Mouse (Mus musculus): ENCODE results near the gene Akap1. TPM values are rescaled to one million over a fixed set of nuclear protein-coding genes. Genes with fewer than 3 reads are reported as not detected.

Gene Akap1
- polyA plus RNA-seq, 1 experiment from 2014 or later, result 22.2 TPM

- Histone ChIP-seq H3K4me3 (replicated peaks) (no peak overlapping the region), H3K9me3 (replicated peaks) (no peaks in the 10 kb centered on the region), H3K27me3 (no peaks in the 10 kb centered on the region), H3K4me1 (no peaks in the 10 kb centered on the region), H3K27ac (no peak overlapping the region), H3K4me2 (no peak overlapping the region), H3K36me3 (peaks cover 68% of the 10 kb centered on the region), H3K9ac (no peak overlapping the region)
- WGBS, result 79% methylated on average over 8 of the region's 8 CpGs
- no peak for ATAC-seq (replicated peaks; ENCODE audit: low FRiP score)
Observed at GRCm38 (mm10) chr11:88840292-88840691, 24.1 kb downstream of the Akap1 start.

- 87% methylated on average over 6 of the region's 6 CpGs for WGBS
Observed at GRCm38 (mm10) chr11:88839379-88839778, 25.0 kb downstream of the Akap1 start.

DNA sequence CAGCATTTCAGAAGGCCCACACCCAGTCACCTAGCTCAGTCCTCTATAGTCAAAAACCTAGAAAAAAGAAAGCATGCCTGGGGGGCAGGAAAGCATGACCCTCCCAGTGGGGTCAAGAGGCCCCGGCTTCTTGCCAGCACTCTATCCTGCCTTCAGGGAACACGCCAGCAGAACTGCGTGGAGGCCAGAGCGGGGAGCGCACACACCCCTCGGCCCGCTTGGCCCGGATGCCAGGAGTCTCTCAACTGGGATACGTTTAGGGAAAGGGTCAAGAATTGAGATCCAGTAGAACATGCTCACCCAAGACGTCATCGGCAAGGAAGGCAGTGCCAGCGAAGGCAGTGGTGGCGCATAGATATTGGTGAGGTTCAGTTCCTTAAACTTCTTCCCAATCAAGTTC is 25.8 kb downstream of the Akap1 start:
- no peaks in the 10 kb centered on the region for H3K4me1 ChIP-seq
- H3K4me2 ChIP-seq, result no peak overlapping the region
- H3K27me3 ChIP-seq, result no peaks in the 10 kb centered on the region
- no peaks in the 10 kb centered on the region for H3K9me3 ChIP-seq (replicated peaks)
- no peak overlapping the region for H3K4me3 ChIP-seq (replicated peaks)
- 91% methylated on average over 13 of the region's 13 CpGs for WGBS
- no peak for ATAC-seq (replicated peaks; ENCODE audit: low FRiP score)
- H3K36me3 ChIP-seq, result peaks cover 68% of the 10 kb centered on the region
- no peak overlapping the region for H3K27ac ChIP-seq
- H3K9ac ChIP-seq, result no peak overlapping the region

More at GRCm38 (mm10) chr11:88839379-88839778, 25.0 kb downstream of the Akap1 start:
- Histone ChIP-seq H3K27me3 (no peaks in the 10 kb centered on the region), H3K36me3 (peaks cover 68% of the 10 kb centered on the region), H3K4me1 (no peaks in the 10 kb centered on the region), H3K4me2 (no peak overlapping the region), H3K9me3 (replicated peaks) (no peaks in the 10 kb centered on the region), H3K27ac (no peak overlapping the region), H3K4me3 (replicated peaks) (no peak overlapping the region), H3K9ac (no peak overlapping the region)
- ATAC-seq (replicated peaks; ENCODE audit: low FRiP score), result no peak

- Histone ChIP-seq H3K9ac (no peak overlapping the region), H3K4me3 (replicated peaks) (no peak overlapping the region), H3K27me3 (no peaks in the 10 kb centered on the region), H3K36me3 (peaks cover 87% of the 10 kb centered on the region), H3K9me3 (replicated peaks) (no peaks in the 10 kb centered on the region), H3K4me2 (no peak overlapping the region), H3K27ac (no peak overlapping the region), H3K4me1 (no peaks in the 10 kb centered on the region)
- 88% methylated on average over 11 of the region's 11 CpGs for WGBS
- no peak for ATAC-seq (replicated peaks; ENCODE audit: low FRiP score)
Observed at GRCm38 (mm10) chr11:88834606-88835005, 29.8 kb downstream of the Akap1 start.

DNA sequence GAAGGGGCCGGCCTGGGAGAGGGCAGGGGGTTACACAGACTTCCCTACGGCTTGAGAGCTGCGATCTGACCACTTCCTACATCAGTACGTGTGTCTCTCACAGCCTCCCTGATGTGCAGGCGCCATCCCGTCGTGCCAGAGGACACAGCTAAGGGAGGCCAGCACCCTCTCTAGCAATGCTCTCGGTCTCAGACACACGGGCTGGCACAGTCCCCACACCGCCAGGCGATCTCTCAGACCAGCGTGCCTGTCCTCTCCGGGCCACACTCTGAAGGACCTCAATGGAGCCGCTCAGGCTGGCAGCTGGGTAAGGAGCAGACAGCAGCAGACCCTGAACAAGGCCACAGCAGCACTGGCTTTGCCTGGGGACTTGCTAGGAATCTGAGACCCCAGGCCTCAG is 30.3 kb downstream of the Akap1 start:
- 89% methylated on average over 14 of the region's 14 CpGs for WGBS

GRCm38 (mm10) chr11:88833099-88833498 is 31.3 kb downstream of the Akap1 start:
- no peak overlapping the region for H3K4me3 ChIP-seq (replicated peaks)
- no peaks in the 10 kb centered on the region for H3K4me1 ChIP-seq
- H3K36me3 ChIP-seq, result peaks cover 74% of the 10 kb centered on the region
- no peak for ATAC-seq (replicated peaks; ENCODE audit: low FRiP score)
- no peak overlapping the region for H3K27ac ChIP-seq
- no peaks in the 10 kb centered on the region for H3K27me3 ChIP-seq
- no peak overlapping the region for H3K4me2 ChIP-seq
- H3K9me3 ChIP-seq (replicated peaks), result no peaks in the 10 kb centered on the region
- H3K9ac ChIP-seq, result no peak overlapping the region
- 68% methylated on average over 4 of the region's 4 CpGs for WGBS

More for the DNA sequence above, 30.3 kb downstream of the Akap1 start:
- H3K27ac ChIP-seq, result no peak overlapping the region
- no peak overlapping the region for H3K4me2 ChIP-seq
- peaks cover 84% of the 10 kb centered on the region for H3K36me3 ChIP-seq
- no peaks in the 10 kb centered on the region for H3K27me3 ChIP-seq
- H3K9ac ChIP-seq, result no peak overlapping the region
- H3K4me1 ChIP-seq, result no peaks in the 10 kb centered on the region
- H3K4me3 ChIP-seq (replicated peaks), result no peak overlapping the region
- no peak for ATAC-seq (replicated peaks; ENCODE audit: low FRiP score)
- no peaks in the 10 kb centered on the region for H3K9me3 ChIP-seq (replicated peaks)

- Histone ChIP-seq H3K27ac (no peak overlapping the region), H3K27me3 (no peaks in the 10 kb centered on the region), H3K9ac (no peak overlapping the region), H3K4me2 (no peak overlapping the region), H3K9me3 (replicated peaks) (no peaks in the 10 kb centered on the region), H3K4me1 (no peaks in the 10 kb centered on the region), H3K4me3 (replicated peaks) (no peak overlapping the region), H3K36me3 (peaks cover 51% of the 10 kb centered on the region)
- 90% methylated on average over 2 of the region's 2 CpGs for WGBS
- 0 out of 2 replicates have a peak, but pooled peaks have one; percentile 44 for ATAC-seq (replicated peaks; ENCODE audit: low FRiP score)
Observed at GRCm38 (mm10) chr11:88830257-88830804, 34.1 kb downstream of the Akap1 start.

DNA sequence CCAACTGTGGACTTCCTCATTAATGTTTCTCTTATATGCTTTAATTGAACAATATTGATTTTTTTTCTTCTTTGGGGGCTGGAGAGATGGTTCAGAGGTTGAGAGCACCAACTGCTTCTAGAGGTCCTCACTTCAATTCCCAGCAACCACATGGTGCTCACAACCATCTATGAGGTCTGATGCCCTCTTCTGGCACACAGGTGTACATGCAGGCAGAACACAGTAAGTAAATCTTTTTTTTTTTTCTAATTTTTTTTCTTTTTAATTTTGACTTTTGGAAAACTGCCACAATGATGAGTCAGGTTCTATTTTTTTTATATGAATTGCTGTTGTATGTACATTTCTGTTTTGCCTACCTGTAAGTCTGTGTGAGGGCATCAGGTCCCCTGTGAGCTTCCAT is 35.9 kb downstream of the Akap1 start:
- H3K4me3 ChIP-seq (replicated peaks), result no peak overlapping the region
- H3K4me2 ChIP-seq, result no peak overlapping the region
- no peaks in the 10 kb centered on the region for H3K27me3 ChIP-seq
- H3K9me3 ChIP-seq (replicated peaks), result no peaks in the 10 kb centered on the region
- H3K27ac ChIP-seq, result no peak overlapping the region
- no peaks in the 10 kb centered on the region for H3K4me1 ChIP-seq
- H3K9ac ChIP-seq, result no peak overlapping the region
- no peak for ATAC-seq (replicated peaks; ENCODE audit: low FRiP score)
- H3K36me3 ChIP-seq, result peaks cover 33% of the 10 kb centered on the region

GRCm38 (mm10) chr11:88825909-88826308 is 38.5 kb downstream of the Akap1 start:
- Histone ChIP-seq H3K4me1 (peaks cover 18% of the 10 kb centered on the region), H3K27me3 (peaks cover 8% of the 10 kb centered on the region; the same call in 1 of the 2 replicates), H3K4me2 (no peak overlapping the region), H3K27ac (no peak overlapping the region), H3K9me3 (replicated peaks) (no peaks in the 10 kb centered on the region), H3K36me3 (peaks cover 12% of the 10 kb centered on the region), H3K9ac (no peak overlapping the region), H3K4me3 (replicated peaks) (no peak overlapping the region)
- WGBS, result 43% methylated on average over 7 of the region's 7 CpGs
- ATAC-seq (replicated peaks; ENCODE audit: low FRiP score), result no peak

DNA sequence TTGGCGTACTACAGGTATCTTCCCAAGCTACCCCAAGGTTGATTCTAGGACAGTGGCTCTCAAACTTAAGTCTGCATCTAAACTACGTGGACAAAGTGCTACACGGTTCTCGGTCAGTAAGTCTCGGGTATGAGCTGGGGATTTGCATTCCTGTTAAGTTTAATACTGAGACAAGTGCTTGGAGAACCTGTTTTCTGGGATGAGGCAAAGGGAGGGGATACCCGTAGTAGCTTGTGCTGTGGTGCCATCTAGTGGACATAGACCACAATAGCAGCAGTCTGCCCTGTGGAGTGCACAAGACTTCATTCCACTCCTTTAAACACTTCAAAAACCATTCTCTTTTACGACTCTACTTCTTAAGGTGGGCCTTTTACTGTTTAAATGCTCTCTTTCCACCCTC is 41.4 kb downstream of the Akap1 start:
- H3K4me3 ChIP-seq (replicated peaks), result peak overlapping the region; percentile 34
- peak; percentile 61 for ATAC-seq (replicated peaks; ENCODE audit: low FRiP score)
- H3K36me3 ChIP-seq, result no peaks in the 10 kb centered on the region
- H3K9ac ChIP-seq, result 0 out of 2 replicates have a peak overlapping the region, but pooled peaks have one; percentile 12
- no peaks in the 10 kb centered on the region for H3K9me3 ChIP-seq (replicated peaks)
- peak overlapping the region; percentile 59 for H3K4me2 ChIP-seq
- under 1% methylated on average over 7 of the region's 7 CpGs for WGBS
- no peak overlapping the region for H3K27ac ChIP-seq
- peaks cover 8% of the 10 kb centered on the region; the same call in 1 of the 2 replicates for H3K27me3 ChIP-seq
- peaks cover 30% of the 10 kb centered on the region for H3K4me1 ChIP-seq

- 32% methylated on average over 5 of the region's 5 CpGs for WGBS
- Histone ChIP-seq H3K9ac (0 out of 2 replicates have a peak overlapping the region, but pooled peaks have one; percentile 12), H3K4me1 (peaks cover 30% of the 10 kb centered on the region), H3K36me3 (no peaks in the 10 kb centered on the region), H3K4me2 (peak overlapping the region; percentile 59), H3K27me3 (peaks cover 8% of the 10 kb centered on the region; the same call in 1 of the 2 replicates), H3K27ac (no peak overlapping the region), H3K9me3 (replicated peaks) (no peaks in the 10 kb centered on the region), H3K4me3 (replicated peaks) (peak overlapping the region; percentile 34)
- 0 out of 2 replicates have a peak, but pooled peaks have one; percentile 6 for ATAC-seq (replicated peaks; ENCODE audit: low FRiP score)
Observed at GRCm38 (mm10) chr11:88822526-88822925, 41.9 kb downstream of the Akap1 start.

DNA sequence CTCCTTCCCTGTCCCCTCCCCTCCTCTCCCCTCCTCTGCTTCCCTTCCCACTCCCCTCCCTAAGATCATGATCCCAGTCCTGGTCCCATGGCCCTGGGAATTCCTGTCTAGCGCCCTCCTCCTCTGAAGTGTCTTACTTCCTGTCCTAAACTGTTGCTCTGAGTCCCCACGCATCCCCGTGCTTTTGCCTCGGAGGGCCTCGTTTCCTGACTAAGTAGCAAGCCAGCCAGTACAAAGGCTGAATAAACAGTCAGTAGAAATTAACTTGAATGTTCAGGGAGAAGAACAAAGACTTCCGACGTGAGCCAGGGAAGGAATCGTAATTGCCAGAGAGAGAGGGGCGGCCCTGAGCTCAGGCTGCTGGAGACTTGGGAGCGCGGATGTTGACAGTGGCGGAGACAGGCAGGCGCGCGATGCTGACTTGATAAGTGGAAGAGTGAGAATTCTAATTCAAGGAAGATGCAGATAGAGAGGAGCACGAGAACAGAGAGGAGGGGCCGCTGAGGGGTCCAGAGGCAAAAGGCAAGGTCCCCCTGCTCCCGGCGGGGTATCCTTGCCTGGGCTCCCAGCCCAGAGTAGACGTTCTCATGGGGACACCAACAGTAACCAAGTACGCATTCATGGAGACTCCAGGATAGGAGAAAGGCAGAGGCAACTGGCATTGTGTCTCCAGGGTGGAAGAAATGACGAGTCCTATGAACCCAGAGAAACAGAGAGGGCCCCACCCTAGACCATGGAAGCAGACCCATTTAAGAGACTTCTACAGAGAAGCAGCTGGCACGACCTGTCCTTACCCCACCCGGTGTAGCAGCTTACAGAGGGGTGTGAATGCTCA is 43.4 kb downstream of the Akap1 start:
- Histone ChIP-seq H3K9ac (no peak overlapping the region), H3K4me3 (replicated peaks) (0 out of 2 replicates have a peak overlapping the region, but pooled peaks have one; percentile 10), H3K4me1 (peaks cover 30% of the 10 kb centered on the region), H3K36me3 (no peaks in the 10 kb centered on the region), H3K4me2 (peak overlapping the region; percentile 45), H3K9me3 (replicated peaks) (no peaks in the 10 kb centered on the region), H3K27ac (peak overlapping the region; percentile 62), H3K27me3 (peaks cover 8% of the 10 kb centered on the region; the same call in 1 of the 2 replicates)
- peak; percentile 29; the same call in 1 of the 2 replicates for ATAC-seq (replicated peaks; ENCODE audit: low FRiP score)
- WGBS, result 13% methylated on average over 24 of the region's 24 CpGs

Data from kidney, embryonic 15.5 days (tissue).